Mouse (Mus musculus) heart, adult 2 months (tissue): Measurements from ENCODE around the gene Cfi.

Experiments used
- CTCF ChIP-seq: fragments of 200-600 bp; IDR thresholded peaks from 2 replicates; pipeline ENCODE4 v1.8.1; 2022; ENCODE audit warnings: antibody characterized with exemption, mild to moderate bottlenecking, moderate library complexity
- EP300 ChIP-seq: fragments of 200-500 bp; IDR thresholded peaks from 2 replicates; pipeline ENCODE4 v1.6.1; 2011; ENCODE audit warnings: low read depth, low read length, control low read depth; ENCODE audit not compliant: insufficient read depth
- POLR2A ChIP-seq: fragments of 200-500 bp; IDR thresholded peaks from 2 replicates; pipeline ENCODE4 v1.6.1; 2011; ENCODE audit warnings: mild to moderate bottlenecking, low read depth, low read length, control low read depth; ENCODE audit not compliant: insufficient read depth

GRCm38 (mm10) chr3:129918434-129918833 lies 82.8 kb downstream of the Cfi start:
- TF ChIP-seq CTCF = peak; percentile 87
- no peak for TF ChIP-seq POLR2A
- no peak for TF ChIP-seq EP300
